Mouse (Mus musculus) midbrain, embryonic 11.5 days (tissue): ENCODE data around the gene Dnah1. TPM values are rescaled to one million over a fixed set of nuclear protein-coding genes. Genes with fewer than 3 reads are reported as not detected.
A peak's percentile ranks its signal among the peaks of the same experiment; 100 is the strongest.

ENCODE experiments used
- ATAC-seq: fragments of 200-750 bp; cut with Nextera tagmentation; 2 replicates; pipeline ENCODE4 v1.8.0; 2017; ENCODE audit warnings: moderate TSS enrichment, moderate library complexity; ENCODE audit not compliant: low FRiP score
- DNase-seq: peaks from one replicate; pipeline ENCODE4 v3.0.0; 2015; ENCODE audit warnings: low spot score; ENCODE audit errors: missing footprints
- H3K27ac ChIP-seq: fragments of 300-500 bp; sonication (generic); 2 replicates; pipeline ENCODE4 v1.5.1; 2014; ENCODE audit warnings: low read depth, low read length
- H3K27me3 ChIP-seq: fragments of 300-500 bp; sonication (generic); 2 replicates; pipeline ENCODE4 v1.6.1; 2014; ENCODE audit warnings: mild to moderate bottlenecking, low read length, moderate library complexity, mixed read lengths; ENCODE audit not compliant: control insufficient read depth, insufficient read depth
- H3K36me3 ChIP-seq: fragments of 300-500 bp; sonication (generic); 2 replicates; pipeline ENCODE4 v1.6.1; 2014; ENCODE audit warnings: mild to moderate bottlenecking, low read length, moderate library complexity, mixed read lengths; ENCODE audit not compliant: control insufficient read depth, insufficient read depth
- H3K4me1 ChIP-seq: fragments of 300-500 bp; sonication (generic); 2 replicates; pipeline ENCODE4 v1.6.1; 2014; ENCODE audit warnings: low read length; ENCODE audit not compliant: control insufficient read depth, insufficient read depth
- H3K4me2 ChIP-seq: fragments of 300-500 bp; sonication (generic); 2 replicates; pipeline ENCODE4 v1.6.1; 2014; ENCODE audit warnings: mild to moderate bottlenecking, moderate library complexity
- H3K4me3 ChIP-seq: fragments of 300-500 bp; sonication (generic); 2 replicates; pipeline ENCODE4 v1.5.1; 2014; ENCODE audit warnings: low read depth, low read length
- H3K9ac ChIP-seq: fragments of 300-500 bp; sonication (generic); 2 replicates; pipeline ENCODE4 v1.6.1; 2014; ENCODE audit warnings: low read length
- H3K9me3 ChIP-seq: fragments of 300-500 bp; sonication (generic); 2 replicates; pipeline ENCODE4 v1.6.1; 2016; ENCODE audit warnings: low read length; ENCODE audit not compliant: control insufficient read depth
- WGBS: fragments of 180-500 bp; shearing (Covaris S2); extraction: QIAGEN DNeasy Blood & Tissue Kit; methylation state at CpG from one replicate; pipeline ENCODE4 v1.1.7; 2014; 5-methylcytosine and 5-hydroxymethylcytosine counted together
- polyA plus RNA-seq: library from polyadenylated mRNA; unstranded; fragments of >200 nt; fragmentation: Nextera tagmentation; extraction: Ambion mirVana; gene quantifications from 2 replicates; pipeline ENCODE4 v1.2.1, GENCODE M21; 2014

Dnah1 gene
- polyA plus RNA-seq, 1 experiment from 2014 or later, result 8.7 TPM

DNA sequence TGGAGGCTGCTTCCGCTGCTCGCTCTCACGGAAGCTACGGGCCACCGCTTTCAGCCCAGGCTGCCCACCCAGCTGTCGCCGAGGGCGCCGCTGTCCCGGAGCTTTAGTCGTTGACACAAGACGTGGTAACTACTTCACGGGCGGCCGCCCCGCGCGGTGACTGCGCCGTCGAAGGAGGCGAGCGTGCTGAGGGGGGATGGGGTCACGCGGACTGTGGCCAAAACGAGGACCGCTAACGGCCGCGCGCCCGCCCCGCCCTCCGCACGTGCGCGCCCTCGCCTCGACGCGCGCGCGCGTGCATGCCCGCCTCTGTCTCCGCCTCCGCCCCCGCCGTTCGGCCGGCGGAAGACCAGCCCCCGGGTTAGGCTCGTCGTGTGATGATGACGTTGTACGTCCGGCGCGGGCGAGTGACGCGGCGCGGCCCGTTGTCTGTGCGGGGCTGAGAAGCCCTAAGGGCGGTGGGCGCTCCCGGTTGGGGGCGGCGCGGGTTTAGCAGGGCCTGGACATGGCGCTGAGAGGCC, 72.6 kb downstream of the Dnah1 start, which contains the start of the genes Phf7 and Bap1:
Phf7 (minus strand) TSS at position 234 of the 521 bp plus-strand sequence.
Bap1 (plus strand) TSS at position 367 of the 521 bp plus-strand sequence.
- peak within 1 kb of the TSS; percentile 98 for H3K4me3 ChIP-seq
- peak within 1 kb of the TSS; percentile 91 for H3K4me2 ChIP-seq
- ATAC-seq (peak; percentile 94), DNase-seq (peak; percentile 100)
- peak within 1 kb of the TSS; percentile 96 for H3K9ac ChIP-seq
- H3K27me3 ChIP-seq, result no peaks in the 10 kb centered on the region
- H3K9me3 ChIP-seq, result no peaks in the 10 kb centered on the region
- peaks cover 19% of the 10 kb centered on the region for H3K36me3 ChIP-seq
- peak within 1 kb of the TSS; percentile 71 for H3K27ac ChIP-seq
- under 1% methylated on average over 75 of the region's 75 CpGs for WGBS
- peaks cover 11% of the 10 kb centered on the region; the same call in 1 of the 2 replicates for H3K4me1 ChIP-seq

- ATAC-seq, result no peak
- WGBS, result 22% methylated on average over 38 of the region's 38 CpGs
Measured at GRCm38 (mm10) chr14:31250222-31251083, 73.2 kb downstream of the Dnah1 start.

DNA sequence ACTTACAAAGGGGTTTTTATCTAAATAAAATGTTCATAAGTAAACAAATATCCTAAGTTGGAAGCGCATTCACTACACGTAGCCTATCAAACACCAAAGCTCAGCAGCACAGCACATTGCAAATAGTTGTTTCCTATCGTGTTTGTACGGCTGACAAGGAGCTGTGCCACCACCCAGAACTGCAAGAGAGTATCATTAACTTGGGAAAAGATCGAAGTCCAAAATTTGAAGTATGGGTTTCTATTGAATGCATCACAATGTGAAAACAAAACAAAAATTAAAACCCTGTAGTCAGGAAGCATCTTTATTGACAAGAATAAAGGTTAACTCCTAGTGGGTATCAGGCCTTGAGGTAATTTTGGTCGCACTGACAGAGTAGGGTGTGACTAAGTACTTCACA, 75.3 kb downstream of the Dnah1 start:
- Histone ChIP-seq H3K4me2 (no peak overlapping the region), H3K4me3 (no peak overlapping the region), H3K27ac (no peak overlapping the region), H3K36me3 (no peaks in the 10 kb centered on the region), H3K9ac (no peak overlapping the region), H3K27me3 (no peaks in the 10 kb centered on the region), H3K9me3 (no peaks in the 10 kb centered on the region), H3K4me1 (peaks cover 11% of the 10 kb centered on the region; the same call in 1 of the 2 replicates)
- DNase-seq (no peak), ATAC-seq (no peak)
- WGBS, result 90% methylated on average over 6 of the region's 6 CpGs

More at GRCm38 (mm10) chr14:31250222-31251083, 73.2 kb downstream of the Dnah1 start:
- Histone ChIP-seq H3K9ac (peak overlapping the region; percentile 96), H3K27me3 (no peaks in the 10 kb centered on the region), H3K4me3 (peak overlapping the region; percentile 98), H3K27ac (peak overlapping the region; percentile 71), H3K36me3 (peaks cover 13% of the 10 kb centered on the region), H3K9me3 (no peaks in the 10 kb centered on the region), H3K4me2 (peak overlapping the region; percentile 91), H3K4me1 (peaks cover 11% of the 10 kb centered on the region; the same call in 1 of the 2 replicates)
- DNase-seq, result no peak

GRCm38 (mm10) chr14:31245946-31246345, 77.8 kb downstream of the Dnah1 start:
- no peak overlapping the region for H3K27ac ChIP-seq
- H3K4me2 ChIP-seq, result no peak overlapping the region
- no peaks in the 10 kb centered on the region for H3K36me3 ChIP-seq
- peaks cover 3% of the 10 kb centered on the region; the same call in 1 of the 2 replicates for H3K4me1 ChIP-seq
- 84% methylated on average over 1 of the region's 1 CpGs for WGBS
- no peak for DNase-seq
- ATAC-seq, result no peak
- no peaks in the 10 kb centered on the region for H3K9me3 ChIP-seq
- no peak overlapping the region for H3K4me3 ChIP-seq
- no peaks in the 10 kb centered on the region for H3K27me3 ChIP-seq
- H3K9ac ChIP-seq, result no peak overlapping the region

- H3K27ac ChIP-seq, result no peak overlapping the region
- ATAC-seq (no peak), DNase-seq (no peak)
- no peak overlapping the region for H3K4me2 ChIP-seq
- 89% methylated on average over 1 of the region's 1 CpGs for WGBS
- H3K36me3 ChIP-seq, result no peaks in the 10 kb centered on the region
- H3K4me1 ChIP-seq, result no peaks in the 10 kb centered on the region
- H3K9me3 ChIP-seq, result no peaks in the 10 kb centered on the region
- H3K9ac ChIP-seq, result no peak overlapping the region
- no peak overlapping the region for H3K4me3 ChIP-seq
- H3K27me3 ChIP-seq, result no peaks in the 10 kb centered on the region
Measured at GRCm38 (mm10) chr14:31244777-31245176, 78.9 kb downstream of the Dnah1 start.

GRCm38 (mm10) chr14:31240528-31240927, 83.2 kb downstream of the Dnah1 start:
- ATAC-seq (no peak), DNase-seq (no peak)
- 74% methylated on average over 3 of the region's 3 CpGs for WGBS
- H3K4me1 ChIP-seq, result no peaks in the 10 kb centered on the region
- H3K4me3 ChIP-seq, result no peak overlapping the region
- no peak overlapping the region for H3K27ac ChIP-seq
- H3K36me3 ChIP-seq, result no peaks in the 10 kb centered on the region
- no peak overlapping the region for H3K4me2 ChIP-seq
- H3K9ac ChIP-seq, result no peak overlapping the region
- H3K9me3 ChIP-seq, result no peaks in the 10 kb centered on the region
- no peaks in the 10 kb centered on the region for H3K27me3 ChIP-seq

DNA sequence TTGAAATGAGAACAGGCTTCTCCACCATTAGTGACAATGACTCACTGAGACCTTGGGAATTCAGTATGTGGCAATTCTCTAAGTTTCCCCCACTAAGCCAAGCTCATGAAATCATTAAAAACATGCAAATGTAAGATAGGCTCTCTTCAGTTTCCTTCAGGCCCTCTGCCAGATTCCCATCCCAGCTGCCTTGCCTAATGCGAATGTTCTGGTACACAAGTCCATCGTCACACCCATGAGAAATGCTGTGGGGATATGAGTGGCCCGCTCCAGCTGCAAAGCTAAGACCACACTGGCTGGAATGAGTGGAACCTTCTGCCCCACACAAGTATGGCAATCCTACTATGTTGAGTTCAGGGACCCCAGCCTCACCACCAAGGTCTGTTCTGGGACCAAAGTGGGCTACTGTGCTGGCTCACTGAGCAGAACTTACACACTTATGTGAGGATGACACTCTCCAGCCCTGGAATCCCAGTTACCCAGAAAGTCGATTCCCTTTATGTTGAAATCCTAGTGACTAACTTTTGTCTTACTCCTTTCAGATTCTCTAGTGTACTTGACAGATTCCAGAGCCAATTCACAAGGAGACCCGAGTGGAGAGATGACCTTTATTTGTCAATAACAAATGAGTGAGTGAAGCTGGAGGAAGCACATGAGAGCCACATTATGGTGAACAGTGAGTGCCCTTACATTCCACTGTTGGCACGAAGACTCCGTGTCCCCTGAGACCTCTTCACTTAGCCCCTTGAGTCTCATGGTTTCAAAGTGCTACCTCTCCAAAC, 86.4 kb downstream of the Dnah1 start:
- Histone ChIP-seq H3K9me3 (no peaks in the 10 kb centered on the region), H3K4me3 (no peak overlapping the region), H3K27ac (no peak overlapping the region), H3K36me3 (no peaks in the 10 kb centered on the region), H3K4me2 (no peak overlapping the region), H3K4me1 (no peaks in the 10 kb centered on the region), H3K9ac (no peak overlapping the region), H3K27me3 (no peaks in the 10 kb centered on the region)
- no peak for DNase-seq
- no peak for ATAC-seq
- WGBS, result 84% methylated on average over 7 of the region's 7 CpGs

- no peaks in the 10 kb centered on the region for H3K4me1 ChIP-seq
- DNase-seq (peak; percentile 97), ATAC-seq (peak; percentile 22; the same call in 1 of the 2 replicates)
- no peak overlapping the region for H3K27ac ChIP-seq
- WGBS, result 24% methylated on average over 11 of the region's 11 CpGs
- H3K4me2 ChIP-seq, result no peak overlapping the region
- H3K4me3 ChIP-seq, result no peak overlapping the region
- no peaks in the 10 kb centered on the region for H3K9me3 ChIP-seq
- H3K9ac ChIP-seq, result peak overlapping the region; percentile 45
- H3K27me3 ChIP-seq, result no peaks in the 10 kb centered on the region
- H3K36me3 ChIP-seq, result no peaks in the 10 kb centered on the region
Measured at GRCm38 (mm10) chr14:31233996-31234591, 89.6 kb downstream of the Dnah1 start.
